Mouse (Mus musculus) stomach, embryonic 15.5 days (tissue): ENCODE measurements around the gene Olfr1415. TPM values are rescaled to one million over a fixed set of nuclear protein-coding genes. Genes with fewer than 3 reads are reported as not detected.
A peak's percentile ranks its signal among the peaks of the same experiment; 100 is the strongest.
"Not testable (repeated sequence)": the region's sequence is repeated elsewhere in the genome, so short reads cannot be mapped to it uniquely, and the experiment has no call there.

Experiments
- ATAC-seq: fragments of 200-750 bp; cut with Nextera tagmentation; 2 replicates; pipeline ENCODE4 v1.8.0; 2017; ENCODE audit warnings: low read depth, moderate number of reproducible peaks, moderate TSS enrichment; ENCODE audit not compliant: insufficient read depth, low FRiP score
- H3K27ac ChIP-seq: fragments of 300-500 bp; sonication (generic); 2 replicates; pipeline ENCODE4 v1.5.1; 2015; ENCODE audit warnings: mild to moderate bottlenecking, inconsistent platforms
- H3K27me3 ChIP-seq: fragments of 300-500 bp; sonication (generic); replicated peaks from 2 replicates; pipeline ENCODE4 v1.6.1; 2015; ENCODE audit warnings: inconsistent platforms
- H3K36me3 ChIP-seq: fragments of 300-500 bp; sonication (generic); 2 replicates; pipeline ENCODE4 v1.6.1; 2015; ENCODE audit warnings: inconsistent platforms
- H3K4me1 ChIP-seq: fragments of 300-500 bp; sonication (generic); 2 replicates; pipeline ENCODE4 v1.6.1; 2015; ENCODE audit warnings: inconsistent platforms
- H3K4me2 ChIP-seq: fragments of 300-500 bp; sonication (generic); 2 replicates; pipeline ENCODE4 v1.6.1; 2015; ENCODE audit warnings: mild to moderate bottlenecking, inconsistent platforms
- H3K4me3 ChIP-seq: fragments of 300-500 bp; sonication (generic); replicated peaks from 2 replicates; pipeline ENCODE4 v1.5.1; 2015; ENCODE audit warnings: inconsistent platforms
- H3K9ac ChIP-seq: fragments of 300-500 bp; sonication (generic); 2 replicates; pipeline ENCODE4 v1.6.1; 2015; ENCODE audit warnings: inconsistent platforms
- H3K9me3 ChIP-seq: fragments of 300-500 bp; sonication (generic); 2 replicates; pipeline ENCODE4 v1.6.1; 2016; ENCODE audit warnings: inconsistent platforms
- WGBS: fragments of 180-500 bp; shearing (Covaris S2); methylation state at CpG from one replicate; pipeline ENCODE4 v1.1.7; 2015; 5-methylcytosine and 5-hydroxymethylcytosine counted together
- polyA plus RNA-seq: library from polyadenylated mRNA; unstranded; fragments of >200 nt; fragmentation: Nextera tagmentation; extraction: Ambion mirVana; gene quantifications from 2 replicates; pipeline ENCODE4 v1.2.1, GENCODE M21; 2015

Olfr1415 gene
- polyA plus RNA-seq, result not detected in 2 replicates

DNA sequence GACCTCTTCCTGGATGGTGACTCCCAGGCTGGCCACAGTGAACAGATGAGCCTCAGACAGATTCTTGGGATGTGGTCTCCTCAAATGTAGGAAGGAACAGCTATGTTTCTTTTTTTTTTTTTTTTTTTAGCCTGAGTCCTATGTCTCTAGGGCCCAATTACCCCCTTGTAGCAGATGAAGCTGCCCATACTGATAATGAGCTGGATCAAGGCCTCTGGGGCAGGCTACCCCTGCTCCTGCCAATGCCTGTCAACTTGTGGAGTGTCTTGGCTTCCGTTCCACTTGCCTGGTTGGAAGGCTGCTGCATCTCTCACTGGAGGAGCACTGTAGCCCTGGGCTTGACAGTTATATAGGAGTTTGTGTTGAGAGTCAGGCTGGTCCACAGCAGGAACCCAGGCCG is at the start of gene Olfr1415:
Gene Olfr1415, minus strand, starts transcription at position 101 of the 400 bp plus-strand sequence.
- ATAC-seq, result no peak
- Histone ChIP-seq H3K4me1 (no peaks in the 10 kb centered on the region), H3K9me3 (no peaks in the 10 kb centered on the region), H3K27me3 (no peaks in the 10 kb centered on the region), H3K36me3 (no peaks in the 10 kb centered on the region), H3K4me2 (no peak within 1 kb of the TSS), H3K4me3 (no peak within 1 kb of the TSS), H3K9ac (no peak within 1 kb of the TSS), H3K27ac (no peak within 1 kb of the TSS)
- WGBS, result 72% methylated on average over 2 of the region's 2 CpGs

DNA sequence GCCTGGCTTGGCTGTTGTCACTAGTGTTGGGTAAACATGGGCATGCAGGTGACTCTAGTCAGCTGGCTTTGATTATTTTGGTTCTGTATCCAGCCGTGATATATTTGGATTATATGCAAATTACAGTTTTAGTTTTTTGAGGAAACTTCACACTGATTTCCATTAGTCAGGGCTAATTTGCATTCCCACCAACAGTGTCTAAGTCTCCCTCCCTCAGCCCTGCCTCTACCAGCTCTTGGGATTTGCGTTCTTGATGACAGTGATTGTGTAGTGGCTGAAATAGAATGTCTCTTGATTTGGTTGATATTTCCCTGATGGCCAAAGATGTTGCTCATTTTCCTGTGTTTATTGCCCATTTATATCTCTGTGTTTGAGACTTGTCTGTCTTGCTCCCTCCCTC is 43.2 kb upstream of the Olfr1415 start:
- Histone ChIP-seq H3K9ac (no peak overlapping the region), H3K27ac (no peak overlapping the region), H3K4me3 (no peak overlapping the region), H3K4me2 (no peak overlapping the region), H3K9me3 (no peaks in the 10 kb centered on the region), H3K27me3 (no peaks in the 10 kb centered on the region), H3K4me1 (no peaks in the 10 kb centered on the region), H3K36me3 (no peaks in the 10 kb centered on the region)
- 51% methylated on average over 2 of the region's 2 CpGs for WGBS
- no peak for ATAC-seq

DNA sequence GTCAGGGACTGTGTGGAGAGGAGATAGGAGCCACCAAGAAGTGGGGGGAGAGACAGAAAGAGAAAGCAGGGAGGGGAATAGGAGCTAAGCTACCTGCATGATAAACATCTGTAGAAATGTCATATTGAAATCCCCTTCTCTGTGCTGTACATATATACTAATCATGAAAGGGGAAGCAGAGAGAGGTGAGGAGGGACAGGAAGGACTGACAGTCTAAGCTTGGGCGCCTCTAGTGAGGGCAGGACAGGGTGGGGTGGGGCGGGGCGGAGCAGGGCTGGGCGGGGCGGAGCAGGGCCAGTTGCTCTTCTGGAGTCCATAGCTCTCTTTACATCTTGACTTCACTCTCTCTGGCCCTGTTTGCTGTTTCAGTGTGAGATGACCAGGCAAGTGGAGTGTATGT is 41.1 kb upstream of the Olfr1415 start:
- no peaks in the 10 kb centered on the region for H3K27me3 ChIP-seq
- H3K27ac ChIP-seq, result no peak overlapping the region
- no peak overlapping the region for H3K9ac ChIP-seq
- 36% methylated on average over 5 of the region's 5 CpGs for WGBS
- H3K36me3 ChIP-seq, result no peaks in the 10 kb centered on the region
- no peak for ATAC-seq
- no peak overlapping the region for H3K4me3 ChIP-seq
- no peaks in the 10 kb centered on the region for H3K4me1 ChIP-seq
- no peaks in the 10 kb centered on the region for H3K9me3 ChIP-seq
- no peak overlapping the region for H3K4me2 ChIP-seq

DNA sequence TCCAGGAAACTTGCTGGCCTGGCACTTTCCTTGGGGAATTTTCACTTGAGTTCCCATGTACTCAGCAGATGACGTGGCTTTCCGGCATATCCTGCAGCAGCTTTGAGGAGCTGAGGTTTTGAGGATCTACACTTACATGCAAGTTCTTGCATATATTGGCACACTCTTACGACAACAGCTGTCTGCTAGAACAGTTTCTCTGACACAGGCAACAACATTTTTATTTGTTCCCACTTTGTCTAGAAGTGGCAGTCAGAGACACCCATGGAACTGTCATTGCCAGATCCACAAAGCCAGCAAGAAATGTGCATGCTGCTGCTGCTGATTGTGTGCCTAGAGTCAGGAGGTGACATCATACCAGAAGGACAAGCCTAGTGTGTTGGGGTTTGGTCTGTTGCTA is 27.9 kb upstream of the Olfr1415 start:
- H3K27ac ChIP-seq, result no peak overlapping the region
- H3K4me2 ChIP-seq, result no peak overlapping the region
- no peaks in the 10 kb centered on the region for H3K27me3 ChIP-seq
- H3K4me1 ChIP-seq, result no peaks in the 10 kb centered on the region
- no peaks in the 10 kb centered on the region for H3K9me3 ChIP-seq
- 83% methylated on average over 3 of the region's 3 CpGs for WGBS
- ATAC-seq, result no peak
- H3K4me3 ChIP-seq, result no peak overlapping the region
- no peaks in the 10 kb centered on the region for H3K36me3 ChIP-seq
- H3K9ac ChIP-seq, result no peak overlapping the region

DNA sequence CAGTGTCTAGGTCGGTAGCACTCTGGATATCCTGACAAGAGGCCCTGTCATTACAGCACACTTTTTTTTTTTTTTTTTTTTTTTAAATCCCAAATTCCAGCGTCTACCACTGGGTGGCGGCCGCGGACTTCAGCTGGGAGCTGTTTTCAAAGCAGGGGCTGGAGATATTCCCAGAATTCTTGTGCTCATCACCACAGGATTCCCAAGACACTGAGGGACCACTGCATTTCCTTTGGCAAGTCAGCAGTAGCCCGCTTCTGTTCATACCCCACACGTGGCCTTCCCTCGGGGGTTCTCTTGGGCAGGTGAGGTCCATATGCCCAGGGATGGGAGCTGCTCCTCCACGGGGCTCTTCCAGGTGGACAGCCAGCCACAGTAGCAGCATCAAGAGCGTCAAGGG is 25.5 kb upstream of the Olfr1415 start:
- WGBS, result 18% methylated on average over 10 of the region's 10 CpGs
- H3K4me2 ChIP-seq, result no peak overlapping the region
- no peak overlapping the region for H3K4me3 ChIP-seq
- H3K9me3 ChIP-seq, result no peaks in the 10 kb centered on the region
- H3K27me3 ChIP-seq, result no peaks in the 10 kb centered on the region
- no peaks in the 10 kb centered on the region for H3K4me1 ChIP-seq
- no peak overlapping the region for H3K9ac ChIP-seq
- ATAC-seq, result 0 out of 2 replicates have a peak, but pooled peaks have one; percentile 18
- no peak overlapping the region for H3K27ac ChIP-seq
- no peaks in the 10 kb centered on the region for H3K36me3 ChIP-seq

DNA sequence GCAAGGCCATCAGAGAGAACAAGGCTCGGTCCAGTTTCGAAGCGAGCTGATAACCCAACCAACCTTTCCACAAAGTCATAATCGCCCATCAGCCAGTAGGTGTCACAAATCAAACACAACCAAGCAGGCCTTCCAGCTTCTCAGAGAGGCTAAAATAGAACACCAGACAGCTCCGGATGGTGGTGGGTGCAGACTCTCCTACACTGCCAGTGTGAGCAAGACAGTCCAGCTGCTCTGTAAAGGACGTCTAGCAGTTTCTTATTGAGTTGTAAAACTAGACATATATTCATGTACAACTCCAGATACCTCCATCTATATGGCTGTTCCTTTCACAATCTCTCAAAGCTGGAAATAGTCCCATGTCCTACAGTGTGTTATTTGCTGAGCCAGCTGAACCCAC is 23.1 kb upstream of the Olfr1415 start:
- no peak for ATAC-seq
- no peak overlapping the region for H3K9ac ChIP-seq
- H3K9me3 ChIP-seq, result no peaks in the 10 kb centered on the region
- 81% methylated on average over 6 of the region's 6 CpGs for WGBS
- no peak overlapping the region for H3K4me3 ChIP-seq
- H3K27me3 ChIP-seq, result no peaks in the 10 kb centered on the region
- no peak overlapping the region for H3K27ac ChIP-seq
- H3K4me2 ChIP-seq, result no peak overlapping the region
- no peaks in the 10 kb centered on the region for H3K4me1 ChIP-seq
- no peaks in the 10 kb centered on the region for H3K36me3 ChIP-seq

DNA sequence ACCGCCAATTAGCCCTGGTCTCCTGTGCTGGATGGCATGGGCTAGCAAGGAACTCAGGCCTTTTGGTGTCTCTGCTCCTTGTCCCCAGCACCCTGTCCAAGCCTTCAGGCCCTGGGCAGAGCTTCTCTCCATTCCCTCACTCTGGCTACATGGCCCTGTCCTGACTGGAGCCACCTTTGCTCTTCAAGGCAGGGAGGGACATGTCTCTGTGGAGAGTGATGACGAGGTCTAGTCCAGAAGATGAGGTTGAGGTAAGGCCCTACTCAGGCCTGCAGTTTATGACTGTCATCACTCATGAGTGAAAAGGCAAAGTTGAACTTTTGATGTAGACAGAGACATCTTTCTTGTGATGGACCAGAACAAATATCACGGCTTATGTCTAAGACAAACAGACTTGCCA is 22.7 kb upstream of the Olfr1415 start, which contains the start of gene Olfr1414:
Gene Olfr1414, minus strand, starts transcription at position 101 of the 400 bp plus-strand sequence.
- H3K9me3 ChIP-seq, result no peaks in the 10 kb centered on the region

DNA sequence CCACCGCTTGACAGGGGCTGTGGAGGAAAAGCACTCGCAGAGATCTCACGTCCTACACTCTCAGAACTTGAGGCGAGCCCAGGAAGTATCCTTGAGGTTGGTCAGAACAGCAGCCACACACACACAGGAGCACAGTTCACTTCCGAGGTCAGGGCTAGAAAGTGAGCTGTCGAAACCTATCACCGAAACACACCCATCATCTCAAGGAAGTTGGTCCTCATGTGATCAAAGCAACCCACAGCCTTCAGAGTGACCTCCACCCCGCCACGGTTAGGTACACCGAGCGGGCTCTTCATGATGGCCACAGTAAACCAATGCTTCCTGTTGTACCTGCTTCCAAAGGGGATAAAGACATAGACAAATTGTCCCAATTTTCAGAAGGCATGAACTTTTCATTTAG is 19.5 kb upstream of the Olfr1415 start:
- no peaks in the 10 kb centered on the region for H3K27me3 ChIP-seq
- WGBS, result 77% methylated on average over 11 of the region's 11 CpGs
- no peaks in the 10 kb centered on the region for H3K36me3 ChIP-seq
- no peaks in the 10 kb centered on the region for H3K9me3 ChIP-seq
- H3K4me1 ChIP-seq, result no peaks in the 10 kb centered on the region
- no peak overlapping the region for H3K27ac ChIP-seq
- ATAC-seq, result no peak
- no peak overlapping the region for H3K9ac ChIP-seq
- no peak overlapping the region for H3K4me2 ChIP-seq
- no peak overlapping the region for H3K4me3 ChIP-seq

More for the DNA sequence above, 22.7 kb upstream of the Olfr1415 start, which contains the start of gene Olfr1414:
- no peak within 1 kb of the TSS for H3K9ac ChIP-seq
- H3K4me3 ChIP-seq, result no peak within 1 kb of the TSS
- no peaks in the 10 kb centered on the region for H3K4me1 ChIP-seq
- H3K36me3 ChIP-seq, result no peaks in the 10 kb centered on the region
- no peak within 1 kb of the TSS for H3K27ac ChIP-seq
- H3K27me3 ChIP-seq, result no peaks in the 10 kb centered on the region
- WGBS, result 68% methylated on average over 3 of the region's 3 CpGs
- no peak within 1 kb of the TSS for H3K4me2 ChIP-seq
- ATAC-seq, result no peak

DNA sequence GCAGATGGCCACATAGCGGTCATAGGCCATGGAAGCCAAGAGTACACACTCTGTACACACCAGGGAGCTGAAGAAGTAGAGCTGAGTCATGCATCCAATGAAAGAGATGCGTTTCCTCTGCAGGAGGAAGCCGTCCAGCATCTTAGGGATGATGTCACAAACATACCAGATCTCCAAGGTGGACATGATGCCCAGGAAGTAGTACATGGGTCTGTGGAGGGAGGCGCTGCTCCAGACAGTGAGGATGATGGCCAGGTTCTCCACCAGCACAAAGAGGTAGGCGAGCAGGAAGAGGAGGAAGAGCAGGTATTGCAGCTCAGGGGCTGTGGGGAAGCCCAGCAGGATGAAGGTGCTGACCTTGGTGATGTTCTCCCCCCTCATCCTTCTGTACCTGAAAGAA is 15.7 kb upstream of the Olfr1415 start:
- H3K27me3 ChIP-seq, H3K4me3 ChIP-seq, H3K9me3 ChIP-seq, H3K36me3 ChIP-seq, ATAC-seq, H3K4me2 ChIP-seq, H3K4me1 ChIP-seq, H3K9ac ChIP-seq, H3K27ac ChIP-seq: not testable (repeated sequence)
- WGBS, result 90% methylated on average over 5 of the region's 5 CpGs

DNA sequence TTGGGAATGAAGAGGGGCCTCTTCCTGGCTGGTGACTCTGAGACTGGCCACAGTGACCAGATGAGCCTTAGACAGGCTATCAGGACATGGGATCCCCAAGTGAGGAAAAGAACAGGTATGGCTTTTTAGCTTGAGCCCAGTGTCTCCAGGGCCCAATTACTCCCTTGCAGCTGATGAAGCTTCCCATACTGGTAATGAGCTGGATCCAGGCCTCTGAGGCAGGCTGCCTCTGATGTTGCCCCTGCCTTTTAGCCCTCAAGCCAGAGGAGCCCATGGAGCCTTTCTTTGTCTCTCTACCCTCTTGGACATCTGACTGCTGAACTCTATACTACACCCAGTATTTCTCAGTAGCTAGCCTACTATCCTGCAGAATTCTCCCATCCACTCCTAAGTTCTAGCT is 10.9 kb downstream of the Olfr1415 start, which contains the start of gene Olfr1416:
Gene Olfr1416, minus strand, starts transcription at position 101 of the 400 bp plus-strand sequence.
- Histone ChIP-seq H3K4me1 (no peaks in the 10 kb centered on the region), H3K27ac (no peak within 1 kb of the TSS), H3K9me3 (no peaks in the 10 kb centered on the region), H3K27me3 (no peaks in the 10 kb centered on the region), H3K4me2 (no peak within 1 kb of the TSS), H3K36me3 (no peaks in the 10 kb centered on the region), H3K9ac (no peak within 1 kb of the TSS), H3K4me3 (no peak within 1 kb of the TSS)
- ATAC-seq, result no peak

DNA sequence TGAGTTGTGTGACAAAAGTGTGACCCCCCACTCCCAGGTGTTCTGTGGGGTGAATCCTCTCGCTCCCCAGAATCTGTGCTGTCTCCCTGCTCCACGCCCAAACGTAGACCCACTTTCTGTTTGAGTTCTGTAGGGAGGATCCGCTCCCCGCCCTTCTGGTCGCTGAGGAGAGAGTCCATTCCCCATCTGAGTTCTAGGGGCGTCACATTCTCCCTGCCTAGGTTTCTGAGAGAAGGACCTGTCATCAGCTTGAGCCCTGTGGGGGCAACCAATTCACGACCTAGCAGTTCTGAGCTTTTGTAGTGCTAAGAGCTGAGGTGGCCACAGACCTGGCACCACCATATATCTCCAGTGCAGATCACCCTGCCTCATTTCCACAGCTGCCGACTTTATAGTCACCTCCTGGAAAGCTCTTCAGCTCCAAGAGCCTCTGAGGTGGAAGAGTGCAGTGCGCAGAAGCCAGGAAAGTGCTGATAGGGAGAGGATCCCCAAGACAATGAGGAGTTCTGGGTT is 21.8 kb downstream of the Olfr1415 start:
- H3K36me3 ChIP-seq, result peaks cover 5% of the 10 kb centered on the region
- H3K27ac ChIP-seq, result peak overlapping the region; percentile 55
- peaks cover 8% of the 10 kb centered on the region; the same call in 1 of the 2 replicates for H3K4me1 ChIP-seq
- H3K4me3 ChIP-seq, result peak overlapping the region; percentile 78
- no peak; the same call in none of the 2 replicates for ATAC-seq
- H3K9me3 ChIP-seq, result no peaks in the 10 kb centered on the region
- WGBS, result 3% methylated on average over 10 of the region's 10 CpGs
- peak overlapping the region; percentile 41; the same call in 1 of the 2 replicates for H3K9ac ChIP-seq
- peak overlapping the region; percentile 95 for H3K4me2 ChIP-seq
- H3K27me3 ChIP-seq, result no peaks in the 10 kb centered on the region

DNA sequence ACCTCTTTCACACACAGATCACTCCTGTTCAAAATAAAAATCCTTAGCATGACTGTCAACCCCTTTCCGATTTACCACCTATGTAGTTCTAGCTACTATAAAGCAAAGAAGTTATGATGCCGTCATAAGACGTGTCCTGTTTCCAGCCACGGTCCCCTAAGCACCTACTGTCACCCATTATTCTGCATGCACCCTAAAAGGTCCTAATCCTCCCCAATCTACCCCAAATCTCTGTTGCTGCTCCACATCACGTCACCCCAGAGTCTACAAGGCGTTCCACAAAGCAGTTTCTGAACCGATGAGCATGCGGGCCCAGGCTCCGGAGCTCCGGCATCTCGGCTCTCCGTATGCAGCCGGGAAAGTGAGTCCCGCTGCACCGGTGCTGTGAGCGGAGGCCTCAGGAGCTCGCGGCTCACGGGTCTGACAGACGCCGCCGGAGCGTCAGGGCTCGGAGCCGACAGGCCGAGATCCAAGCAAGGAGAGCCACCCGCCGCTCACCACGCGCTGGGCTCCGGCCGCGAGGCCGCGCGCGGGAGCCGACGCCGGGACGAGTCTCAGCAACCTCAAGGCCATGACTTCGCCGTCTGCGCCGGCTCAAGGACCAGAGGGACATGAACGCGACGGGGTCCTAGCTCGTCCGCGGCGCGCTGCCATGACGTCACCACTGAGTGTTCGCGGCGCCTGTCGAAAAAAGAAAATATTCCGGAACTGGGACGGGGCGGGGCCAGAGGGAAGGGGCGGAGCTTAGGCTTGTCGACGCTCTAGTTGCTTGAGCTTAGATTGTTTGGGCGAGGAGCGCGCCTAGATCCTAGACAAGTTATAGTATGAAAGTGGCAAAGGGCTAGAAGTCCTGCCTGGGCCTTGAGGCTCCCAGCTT is 22.5 kb downstream of the Olfr1415 start, which contains the start of gene Ndufa10:
Gene Ndufa10, minus strand, starts transcription at position 696 of the 877 bp plus-strand sequence.
- Histone ChIP-seq H3K36me3 (peaks cover 6% of the 10 kb centered on the region), H3K27ac (peak within 1 kb of the TSS; percentile 55), H3K4me3 (peak within 1 kb of the TSS; percentile 78), H3K9ac (peak within 1 kb of the TSS; percentile 95), H3K9me3 (no peaks in the 10 kb centered on the region), H3K4me1 (peaks cover 8% of the 10 kb centered on the region; the same call in 1 of the 2 replicates), H3K27me3 (no peaks in the 10 kb centered on the region), H3K4me2 (peak within 1 kb of the TSS; percentile 95)
- ATAC-seq, result peak; percentile 90
- under 1% methylated on average over 66 of the region's 67 CpGs for WGBS
